Mouse (Mus musculus): ENCODE measurements around the gene Islr2.

GRCm38 (mm10) chr9:58184456-58184855 lies 19.7 kb downstream of the Islr2 start:
- no peak for TF ChIP-seq CTCF (IDR thresholded peaks at IDR 0.05; ENCODE audit: extremely low read depth, insufficient read depth, low read length)
- no peak for TF ChIP-seq POLR2A (IDR thresholded peaks at IDR 0.05; ENCODE audit: extremely low read depth, insufficient read depth, low read length)

All from cortical plate, adult 2 months (tissue).